Mouse (Mus musculus) embryonic fibroblast, embryonic 13.5 days (primary cell): ENCODE results near the gene Prmt1.

Experiments used
- CTCF ChIP-seq: IDR thresholded peaks from 2 replicates; pipeline ENCODE4 v1.5.1; 2011; ENCODE audit warnings: mild to moderate bottlenecking, control low read depth, low read length, moderate library complexity, borderline replicate concordance; ENCODE audit not compliant: insufficient read depth
- POLR2A ChIP-seq: IDR thresholded peaks from 2 replicates; pipeline ENCODE4 v1.6.1; 2011; ENCODE audit warnings: low read depth, mild to moderate bottlenecking, control low read depth, low read length, moderate library complexity

- TF ChIP-seq CTCF (no peak), POLR2A (peak; percentile 82)
Measured at GRCm38 (mm10) chr7:44986879-44987718, 731 bp upstream of the Prmt1 start.
